Mouse (Mus musculus): ENCODE measurements around the gene Cd34. TPM values are rescaled to one million over a fixed set of nuclear protein-coding genes. Genes with fewer than 3 reads are reported as not detected.

The Cd34 gene
- polyA plus RNA-seq, 1 experiment from 2014 or later = 53.2 TPM

- H3K27me3 ChIP-seq (replicated peaks; ENCODE audit: control insufficient read depth, insufficient read depth, low read length) = no peaks in the 10 kb centered on the region
- H3K27ac ChIP-seq (ENCODE audit: low read depth) = no peak overlapping the region
- no peak overlapping the region for H3K4me3 ChIP-seq (ENCODE audit: low read depth, low read length)
- ATAC-seq (replicated peaks; ENCODE audit: low FRiP score, low TSS enrichment, low read depth) (no peak), DNase-seq (ENCODE audit: low spot score) (no peak)
- WGBS = 89% methylated on average over 2 of the region's 2 CpGs
- H3K9ac ChIP-seq (ENCODE audit: low read length) = no peak overlapping the region
- no peaks in the 10 kb centered on the region for H3K36me3 ChIP-seq (ENCODE audit: control insufficient read depth, insufficient read depth, low read length)
- no peaks in the 10 kb centered on the region for H3K4me1 ChIP-seq (replicated peaks; ENCODE audit: control insufficient read depth, insufficient read depth, low read length)
- H3K9me3 ChIP-seq (ENCODE audit: control insufficient read depth, low read length) = no peaks in the 10 kb centered on the region
- no peak overlapping the region for H3K4me2 ChIP-seq (ENCODE audit: low read length)
These were observed 53.0 kb downstream of the Cd34 start for GRCm38 (mm10) chr1:194991654-194992053.

- Histone ChIP-seq H3K9ac (ENCODE audit: low read length) (no peak overlapping the region), H3K9me3 (ENCODE audit: control insufficient read depth, low read length) (no peaks in the 10 kb centered on the region), H3K27ac (ENCODE audit: low read depth) (no peak overlapping the region), H3K27me3 (replicated peaks; ENCODE audit: control insufficient read depth, insufficient read depth, low read length) (no peaks in the 10 kb centered on the region), H3K4me1 (replicated peaks; ENCODE audit: control insufficient read depth, insufficient read depth, low read length) (no peaks in the 10 kb centered on the region), H3K36me3 (ENCODE audit: control insufficient read depth, insufficient read depth, low read length) (no peaks in the 10 kb centered on the region), H3K4me2 (ENCODE audit: low read length) (no peak overlapping the region), H3K4me3 (ENCODE audit: low read depth, low read length) (no peak overlapping the region)
- 31% methylated on average over 5 of the region's 5 CpGs for WGBS
- ATAC-seq (replicated peaks; ENCODE audit: low FRiP score, low TSS enrichment, low read depth) (0 out of 2 replicates have a peak, but pooled peaks have one; percentile 60), DNase-seq (ENCODE audit: low spot score) (no peak)
These were observed 54.1 kb downstream of the Cd34 start for GRCm38 (mm10) chr1:194992589-194993317.

GRCm38 (mm10) chr1:194993409-194993988, 54.9 kb downstream of the Cd34 start:
- Histone ChIP-seq H3K27ac (ENCODE audit: low read depth) (no peak overlapping the region), H3K4me3 (ENCODE audit: low read depth, low read length) (no peak overlapping the region), H3K4me1 (replicated peaks; ENCODE audit: control insufficient read depth, insufficient read depth, low read length) (no peaks in the 10 kb centered on the region), H3K9me3 (ENCODE audit: control insufficient read depth, low read length) (no peaks in the 10 kb centered on the region), H3K4me2 (ENCODE audit: low read length) (no peak overlapping the region), H3K27me3 (replicated peaks; ENCODE audit: control insufficient read depth, insufficient read depth, low read length) (no peaks in the 10 kb centered on the region), H3K9ac (ENCODE audit: low read length) (no peak overlapping the region), H3K36me3 (ENCODE audit: control insufficient read depth, insufficient read depth, low read length) (no peaks in the 10 kb centered on the region)
- 66% methylated on average over 1 of the region's 1 CpGs for WGBS
- no peak for ATAC-seq (replicated peaks; ENCODE audit: low FRiP score, low TSS enrichment, low read depth)
- no peak for DNase-seq (ENCODE audit: low spot score)

- no peaks in the 10 kb centered on the region for H3K36me3 ChIP-seq (ENCODE audit: control insufficient read depth, insufficient read depth, low read length)
- H3K4me1 ChIP-seq (replicated peaks; ENCODE audit: control insufficient read depth, insufficient read depth, low read length) = no peaks in the 10 kb centered on the region
- no peak overlapping the region for H3K4me2 ChIP-seq (ENCODE audit: low read length)
- no peaks in the 10 kb centered on the region for H3K9me3 ChIP-seq (ENCODE audit: control insufficient read depth, low read length)
- DNase-seq (ENCODE audit: low spot score) (no peak), ATAC-seq (replicated peaks; ENCODE audit: low FRiP score, low TSS enrichment, low read depth) (no peak)
- H3K9ac ChIP-seq (ENCODE audit: low read length) = no peak overlapping the region
- H3K27me3 ChIP-seq (replicated peaks; ENCODE audit: control insufficient read depth, insufficient read depth, low read length) = no peaks in the 10 kb centered on the region
- WGBS = 75% methylated on average over 5 of the region's 5 CpGs
- H3K4me3 ChIP-seq (ENCODE audit: low read depth, low read length) = no peak overlapping the region
- no peak overlapping the region for H3K27ac ChIP-seq (ENCODE audit: low read depth)
These were observed 55.6 kb downstream of the Cd34 start for GRCm38 (mm10) chr1:194994262-194994661.

- ATAC-seq (replicated peaks; ENCODE audit: low FRiP score, low TSS enrichment, low read depth) (no peak), DNase-seq (ENCODE audit: low spot score) (no peak)
- Histone ChIP-seq H3K4me1 (replicated peaks; ENCODE audit: control insufficient read depth, insufficient read depth, low read length) (no peaks in the 10 kb centered on the region), H3K36me3 (ENCODE audit: control insufficient read depth, insufficient read depth, low read length) (no peaks in the 10 kb centered on the region), H3K9ac (ENCODE audit: low read length) (no peak overlapping the region), H3K4me2 (ENCODE audit: low read length) (no peak overlapping the region), H3K4me3 (ENCODE audit: low read depth, low read length) (no peak overlapping the region), H3K9me3 (ENCODE audit: control insufficient read depth, low read length) (no peaks in the 10 kb centered on the region), H3K27ac (ENCODE audit: low read depth) (no peak overlapping the region), H3K27me3 (replicated peaks; ENCODE audit: control insufficient read depth, insufficient read depth, low read length) (no peaks in the 10 kb centered on the region)
- WGBS = 72% methylated on average over 2 of the region's 2 CpGs
These were observed 56.6 kb downstream of the Cd34 start for GRCm38 (mm10) chr1:194995196-194995595.

- no peak overlapping the region for H3K27ac ChIP-seq (ENCODE audit: low read depth)
- ATAC-seq (replicated peaks; ENCODE audit: low FRiP score, low TSS enrichment, low read depth) (no peak), DNase-seq (ENCODE audit: low spot score) (no peak)
- no peak overlapping the region for H3K9ac ChIP-seq (ENCODE audit: low read length)
- H3K36me3 ChIP-seq (ENCODE audit: control insufficient read depth, insufficient read depth, low read length) = no peaks in the 10 kb centered on the region
- H3K4me1 ChIP-seq (replicated peaks; ENCODE audit: control insufficient read depth, insufficient read depth, low read length) = no peaks in the 10 kb centered on the region
- H3K9me3 ChIP-seq (ENCODE audit: control insufficient read depth, low read length) = no peaks in the 10 kb centered on the region
- H3K4me2 ChIP-seq (ENCODE audit: low read length) = no peak overlapping the region
- no peak overlapping the region for H3K4me3 ChIP-seq (ENCODE audit: low read depth, low read length)
- 87% methylated on average over 1 of the region's 1 CpGs for WGBS
- H3K27me3 ChIP-seq (replicated peaks; ENCODE audit: control insufficient read depth, insufficient read depth, low read length) = no peaks in the 10 kb centered on the region
These were observed 59.8 kb downstream of the Cd34 start for GRCm38 (mm10) chr1:194998396-194998795.

GRCm38 (mm10) chr1:195003328-195003727, 64.7 kb downstream of the Cd34 start:
- H3K9me3 ChIP-seq (ENCODE audit: control insufficient read depth, low read length) = no peaks in the 10 kb centered on the region
- DNase-seq (ENCODE audit: low spot score) = no peak
- no peak overlapping the region for H3K4me2 ChIP-seq (ENCODE audit: low read length)
- H3K4me1 ChIP-seq (replicated peaks; ENCODE audit: control insufficient read depth, insufficient read depth, low read length) = no peaks in the 10 kb centered on the region
- H3K9ac ChIP-seq (ENCODE audit: low read length) = no peak overlapping the region
- H3K4me3 ChIP-seq (ENCODE audit: low read depth, low read length) = no peak overlapping the region
- no peak for ATAC-seq (replicated peaks; ENCODE audit: low FRiP score, low TSS enrichment, low read depth)
- no peaks in the 10 kb centered on the region for H3K36me3 ChIP-seq (ENCODE audit: control insufficient read depth, insufficient read depth, low read length)
- 81% methylated on average over 4 of the region's 4 CpGs for WGBS
- no peak overlapping the region for H3K27ac ChIP-seq (ENCODE audit: low read depth)
- H3K27me3 ChIP-seq (replicated peaks; ENCODE audit: control insufficient read depth, insufficient read depth, low read length) = no peaks in the 10 kb centered on the region

GRCm38 (mm10) chr1:195004194-195004593, 65.6 kb downstream of the Cd34 start:
- Histone ChIP-seq H3K4me1 (replicated peaks; ENCODE audit: control insufficient read depth, insufficient read depth, low read length) (no peaks in the 10 kb centered on the region), H3K36me3 (ENCODE audit: control insufficient read depth, insufficient read depth, low read length) (no peaks in the 10 kb centered on the region), H3K4me3 (ENCODE audit: low read depth, low read length) (no peak overlapping the region), H3K9me3 (ENCODE audit: control insufficient read depth, low read length) (no peaks in the 10 kb centered on the region), H3K27me3 (replicated peaks; ENCODE audit: control insufficient read depth, insufficient read depth, low read length) (no peaks in the 10 kb centered on the region), H3K27ac (ENCODE audit: low read depth) (no peak overlapping the region), H3K9ac (ENCODE audit: low read length) (no peak overlapping the region), H3K4me2 (ENCODE audit: low read length) (no peak overlapping the region)
- WGBS = 82% methylated on average over 1 of the region's 1 CpGs
- ATAC-seq (replicated peaks; ENCODE audit: low FRiP score, low TSS enrichment, low read depth) = no peak
- DNase-seq (ENCODE audit: low spot score) = no peak

GRCm38 (mm10) chr1:195006267-195006666, 67.6 kb downstream of the Cd34 start:
- H3K9ac ChIP-seq (ENCODE audit: low read length) = no peak overlapping the region
- no peaks in the 10 kb centered on the region for H3K4me1 ChIP-seq (replicated peaks; ENCODE audit: control insufficient read depth, insufficient read depth, low read length)
- H3K9me3 ChIP-seq (ENCODE audit: control insufficient read depth, low read length) = no peaks in the 10 kb centered on the region
- H3K4me3 ChIP-seq (ENCODE audit: low read depth, low read length) = no peak overlapping the region
- H3K36me3 ChIP-seq (ENCODE audit: control insufficient read depth, insufficient read depth, low read length) = no peaks in the 10 kb centered on the region
- ATAC-seq (replicated peaks; ENCODE audit: low FRiP score, low TSS enrichment, low read depth) (no peak), DNase-seq (ENCODE audit: low spot score) (no peak)
- H3K4me2 ChIP-seq (ENCODE audit: low read length) = no peak overlapping the region
- no peaks in the 10 kb centered on the region for H3K27me3 ChIP-seq (replicated peaks; ENCODE audit: control insufficient read depth, insufficient read depth, low read length)
- no peak overlapping the region for H3K27ac ChIP-seq (ENCODE audit: low read depth)

All from intestine, embryonic 14.5 days (tissue).